In genomic region chr4:141559131-141559897, GRCm38 (mm10) we compare ENCODE assay signal across 8 mouse cellular contexts. TPM values are rescaled to one million over a fixed set of nuclear protein-coding genes. Genes with fewer than 3 reads are reported as not detected.
DNase-seq lines count a peak whose midpoint lies in the region; ATAC-seq lines count a peak whose summit lies in the region.

No protein-coding gene starts in this region.

- peak; percentile 95 for DNase-seq in R1 (ENCODE audit: low read depth, low spot score)
- DNase-seq in cerebellum, postnatal 25 days: peak; percentile 83 to 84
- peak; percentile 48 to 63 for DNase-seq in frontal cortex, postnatal 14 days (ENCODE audit: low spot score in 2 of 2)
- DNase-seq in layer of hippocampus, postnatal 25 days (ENCODE audit: extremely low spot score in 1 of 2, low spot score in 1 of 2): peak; percentile 39 to 56
- peak; percentile 70 for DNase-seq in lung, postnatal 14 days
- peak; percentile 90 for DNase-seq in retina, embryonic 14.5 days (ENCODE audit: low spot score)
- peak; percentile 81 for DNase-seq in thymus, postnatal 25 days

- peak overlapping the region; percentile 65 for H3K9ac ChIP-seq in hindbrain, embryonic 13.5 days

- H3K36me3 ChIP-seq in hindbrain, embryonic 13.5 days: no peaks in the 10 kb centered on the region

- no peaks in the 10 kb centered on the region for H3K9me3 ChIP-seq in hindbrain, embryonic 13.5 days

- peak overlapping the region; percentile 39 for H3K4me3 ChIP-seq in hindbrain, embryonic 13.5 days

- H3K27me3 ChIP-seq in hindbrain, embryonic 13.5 days: no peaks in the 10 kb centered on the region

- ATAC-seq in hindbrain, embryonic 13.5 days (ENCODE audit: low FRiP score): peak; percentile 75

- WGBS in hindbrain, embryonic 13.5 days: under 1% methylated on average over 30 of the region's 30 CpGs

- peak overlapping the region; percentile 67 for H3K4me2 ChIP-seq in hindbrain, embryonic 13.5 days

- peaks cover 20% of the 10 kb centered on the region for H3K4me1 ChIP-seq in hindbrain, embryonic 13.5 days (replicated peaks)

- peak overlapping the region; percentile 90 for H3K27ac ChIP-seq in hindbrain, embryonic 13.5 days

RNA-seq across cellular contexts. Expression of gene Spen, which starts 20.9 kb away (rescaled TPM):
- 19.2 and 19.7 TPM in 2 replicates for polyA plus RNA-seq in hindbrain, embryonic 13.5 days (2015; fragmentation: Nextera tagmentation; extraction: Ambion mirVana)
- total RNA-seq in layer of hippocampus, postnatal 25 days (2021): 10 to 100 TPM; 51.6 to 67.6 TPM

RNA-seq across cellular contexts. Expression of gene Fblim1, which starts 46.6 kb away (rescaled TPM):
- polyA plus RNA-seq in hindbrain, embryonic 13.5 days (2015; fragmentation: Nextera tagmentation; extraction: Ambion mirVana): 41.0 and 43.3 TPM in 2 replicates
- total RNA-seq in layer of hippocampus, postnatal 25 days (2021): 1 to 10 TPM; 1.3 to 1.5 TPM

RNA-seq across cellular contexts. Expression of gene Tmem82, which starts 59.1 kb away (rescaled TPM):
- 0.25 and 0.43 TPM in 2 replicates for polyA plus RNA-seq in hindbrain, embryonic 13.5 days (2015; fragmentation: Nextera tagmentation; extraction: Ambion mirVana)
- under 1 TPM; 0.44 to 0.45 TPM for total RNA-seq in layer of hippocampus, postnatal 25 days (2021)

Comparison
In these comparisons a context has a peak if more than half of its experiments do, and no peak if none do; other contexts are left out.
1. Peak in every context shown above with its lines: DNase-seq, ATAC-seq, H3K4me3 ChIP-seq and H3K27ac ChIP-seq.